Mouse (Mus musculus) midbrain, embryonic 12.5 days (tissue): ENCODE measurements around the gene Tpp2. TPM values are rescaled to one million over a fixed set of nuclear protein-coding genes. Genes with fewer than 3 reads are reported as not detected.
A peak's percentile ranks its signal among the peaks of the same experiment; 100 is the strongest.
"Not testable (repeated sequence)": the region's sequence is repeated elsewhere in the genome, so short reads cannot be mapped to it uniquely, and the experiment has no call there.

Experiments
- ATAC-seq: fragments of 200-750 bp; cut with Nextera tagmentation; 2 replicates; pipeline ENCODE4 v1.8.0; 2017; ENCODE audit warnings: low read depth, moderate TSS enrichment, moderate library complexity; ENCODE audit not compliant: low FRiP score
- H3K27ac ChIP-seq: fragments of 300-500 bp; sonication (generic); replicated peaks from 2 replicates; pipeline ENCODE4 v1.5.1; 2016; ENCODE audit warnings: mild to moderate bottlenecking
- H3K27me3 ChIP-seq: fragments of 300-500 bp; sonication (generic); 2 replicates; pipeline ENCODE4 v1.6.1; 2016; ENCODE audit warnings: mild to moderate bottlenecking
- H3K36me3 ChIP-seq: fragments of 300-500 bp; sonication (generic); 2 replicates; pipeline ENCODE4 v1.6.1; 2016
- H3K4me1 ChIP-seq: fragments of 300-500 bp; sonication (generic); 2 replicates; pipeline ENCODE4 v1.6.1; 2016
- H3K4me2 ChIP-seq: fragments of 300-500 bp; sonication (generic); replicated peaks from 2 replicates; pipeline ENCODE4 v1.6.1; 2016; ENCODE audit warnings: mild to moderate bottlenecking, moderate library complexity
- H3K4me3 ChIP-seq: fragments of 300-500 bp; sonication (generic); 2 replicates; pipeline ENCODE4 v1.5.1; 2016; ENCODE audit warnings: mild to moderate bottlenecking
- H3K9ac ChIP-seq: fragments of 300-500 bp; sonication (generic); replicated peaks from 2 replicates; pipeline ENCODE4 v1.6.1; 2016; ENCODE audit warnings: mild to moderate bottlenecking, moderate library complexity
- H3K9me3 ChIP-seq: fragments of 300-500 bp; sonication (generic); 2 replicates; pipeline ENCODE4 v1.6.1; 2016; ENCODE audit warnings: mild to moderate bottlenecking
- WGBS: fragments of 180-500 bp; shearing (Covaris S2); methylation state at CpG from one replicate; pipeline ENCODE4 v1.1.7; 2016; 5-methylcytosine and 5-hydroxymethylcytosine counted together
- polyA plus RNA-seq: library from polyadenylated mRNA; unstranded; fragments of >200 nt; fragmentation: Nextera tagmentation; extraction: Ambion mirVana; gene quantifications from 2 replicates; pipeline ENCODE4 v1.2.1, GENCODE M21; 2016

Gene Tpp2
- 69.4 and 73.5 TPM in 2 replicates for polyA plus RNA-seq

DNA sequence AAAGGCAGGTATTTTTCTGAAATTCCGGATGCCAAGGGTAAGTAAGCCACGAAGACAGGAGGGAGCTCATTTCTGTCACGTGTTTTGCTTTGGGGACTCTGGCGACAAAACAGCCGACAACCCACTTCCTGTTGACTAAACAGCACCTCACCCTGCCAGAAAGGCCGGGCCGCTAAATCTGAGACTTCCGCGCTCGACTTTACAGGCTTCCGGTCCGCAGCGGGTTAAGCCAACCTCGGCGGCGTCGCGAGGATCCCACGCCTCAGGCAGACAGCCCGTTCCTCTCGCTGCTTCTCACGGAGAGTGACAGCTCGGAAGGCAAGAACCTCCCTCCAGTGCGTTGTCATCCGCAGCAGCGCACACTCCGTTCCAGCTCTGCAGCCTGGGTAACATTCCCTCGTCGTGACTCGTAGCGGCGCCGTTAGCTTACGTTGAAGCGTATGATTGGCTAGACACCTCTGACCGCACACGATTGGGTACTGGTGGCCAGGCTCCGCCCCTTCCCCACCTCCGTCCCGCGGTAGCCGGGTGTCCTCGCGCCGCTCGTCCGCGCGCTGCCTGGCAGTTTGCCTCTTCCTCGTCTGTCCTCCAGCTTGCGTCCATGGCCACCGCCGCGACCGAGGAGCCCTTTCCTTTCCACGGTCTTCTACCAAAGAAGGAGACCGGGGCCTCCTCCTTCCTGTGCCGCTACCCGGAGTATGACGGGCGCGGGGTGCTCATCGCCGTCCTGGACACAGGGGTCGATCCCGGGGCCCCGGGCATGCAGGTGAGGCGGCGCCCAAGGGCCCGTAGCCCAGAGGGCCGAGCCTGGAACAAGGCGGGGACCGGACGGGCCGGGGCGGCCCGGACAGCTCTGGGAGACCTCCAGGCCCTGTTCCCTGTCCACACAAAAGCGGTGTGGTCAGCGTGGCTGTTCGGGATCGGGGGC, at the start of gene Tpp2:
Gene Tpp2, plus strand, starts transcription at position 160 of the 928 bp plus-strand sequence.
- Histone ChIP-seq H3K4me3 (peak within 1 kb of the TSS; percentile 99), H3K9ac (peak within 1 kb of the TSS; percentile 92), H3K36me3 (no peaks in the 10 kb centered on the region), H3K27ac (peak within 1 kb of the TSS; percentile 89), H3K4me1 (peaks cover 15% of the 10 kb centered on the region), H3K27me3 (no peaks in the 10 kb centered on the region), H3K9me3 (no peaks in the 10 kb centered on the region), H3K4me2 (peak within 1 kb of the TSS; percentile 62)
- ATAC-seq, result peak; percentile 100
- under 1% methylated on average over 81 of the region's 81 CpGs for WGBS

DNA sequence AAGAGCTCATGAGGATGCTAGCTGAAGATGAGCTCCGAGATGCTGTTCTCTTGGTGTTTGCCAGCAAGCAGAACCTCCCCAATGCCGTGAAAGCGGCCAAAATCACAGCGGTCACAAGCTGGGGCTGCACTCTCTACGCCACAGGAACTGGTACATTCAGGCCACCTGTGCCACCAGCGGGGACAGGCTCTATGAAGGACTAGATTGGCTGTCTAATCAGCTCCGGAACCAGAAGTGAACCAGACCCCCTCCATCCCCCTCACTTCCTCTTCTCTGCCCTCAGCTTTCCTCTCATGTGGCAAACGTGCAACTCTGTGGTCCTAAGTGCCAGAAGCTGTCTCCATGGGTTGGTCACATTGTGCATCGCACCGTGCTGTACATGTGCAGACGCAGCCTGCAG, 45.1 kb upstream of the Tpp2 start:
- not testable (repeated sequence) for H3K9me3 ChIP-seq, H3K4me1 ChIP-seq, H3K27ac ChIP-seq, H3K4me2 ChIP-seq, ATAC-seq, H3K36me3 ChIP-seq, H3K4me3 ChIP-seq, H3K27me3 ChIP-seq, H3K9ac ChIP-seq
- 91% methylated on average over 11 of the region's 11 CpGs for WGBS

DNA sequence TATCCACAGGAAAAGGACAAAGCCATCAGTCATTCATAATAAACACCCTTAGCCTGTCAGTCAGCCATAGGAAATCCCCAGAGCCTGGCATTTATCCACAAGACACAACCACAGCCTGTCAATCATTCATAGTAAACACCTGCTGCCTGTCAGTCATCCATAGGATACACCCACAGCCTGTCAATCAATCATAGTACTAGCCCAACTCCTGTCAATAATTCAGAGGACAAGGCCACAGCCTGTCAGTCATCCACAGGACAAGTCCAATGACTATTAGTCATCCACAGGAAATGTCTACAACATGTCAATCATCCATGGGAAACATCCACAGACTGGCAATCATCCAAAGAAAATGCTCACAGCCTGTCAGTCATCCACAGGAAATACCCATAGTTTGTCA, 37.7 kb upstream of the Tpp2 start:
- Histone ChIP-seq H3K4me3 (no peak overlapping the region), H3K9me3 (no peaks in the 10 kb centered on the region), H3K4me1 (peaks cover 6% of the 10 kb centered on the region; the same call in 1 of the 2 replicates), H3K36me3 (no peaks in the 10 kb centered on the region), H3K27ac (no peak overlapping the region), H3K4me2 (no peak overlapping the region), H3K9ac (no peak overlapping the region), H3K27me3 (no peaks in the 10 kb centered on the region)
- no peak for ATAC-seq

DNA sequence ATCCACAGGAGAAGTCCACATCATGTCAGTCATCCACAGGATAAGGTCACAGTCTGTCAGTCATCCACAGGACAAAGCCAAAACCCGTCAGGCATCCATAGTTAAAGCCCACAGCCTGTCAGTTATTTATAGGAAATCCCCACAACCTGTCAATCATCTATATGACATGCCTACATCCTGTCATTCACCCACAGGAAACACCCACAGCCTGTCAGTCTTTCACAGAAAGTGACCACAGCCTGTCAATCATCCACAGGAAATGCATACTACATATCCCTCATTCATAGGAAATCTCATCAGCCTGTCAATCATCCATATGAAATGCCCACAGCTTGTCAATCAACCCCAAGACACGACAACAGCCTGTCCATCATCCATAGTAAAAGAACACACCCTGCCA, 36.3 kb upstream of the Tpp2 start:
- no peak overlapping the region for H3K4me2 ChIP-seq
- no peaks in the 10 kb centered on the region for H3K36me3 ChIP-seq
- H3K27me3 ChIP-seq, result no peaks in the 10 kb centered on the region
- no peak overlapping the region for H3K9ac ChIP-seq
- ATAC-seq, result no peak
- no peaks in the 10 kb centered on the region for H3K9me3 ChIP-seq
- H3K4me3 ChIP-seq, result no peak overlapping the region
- no peak overlapping the region for H3K27ac ChIP-seq
- 80% methylated on average over 2 of the region's 2 CpGs for WGBS
- peaks cover 6% of the 10 kb centered on the region; the same call in 1 of the 2 replicates for H3K4me1 ChIP-seq

DNA sequence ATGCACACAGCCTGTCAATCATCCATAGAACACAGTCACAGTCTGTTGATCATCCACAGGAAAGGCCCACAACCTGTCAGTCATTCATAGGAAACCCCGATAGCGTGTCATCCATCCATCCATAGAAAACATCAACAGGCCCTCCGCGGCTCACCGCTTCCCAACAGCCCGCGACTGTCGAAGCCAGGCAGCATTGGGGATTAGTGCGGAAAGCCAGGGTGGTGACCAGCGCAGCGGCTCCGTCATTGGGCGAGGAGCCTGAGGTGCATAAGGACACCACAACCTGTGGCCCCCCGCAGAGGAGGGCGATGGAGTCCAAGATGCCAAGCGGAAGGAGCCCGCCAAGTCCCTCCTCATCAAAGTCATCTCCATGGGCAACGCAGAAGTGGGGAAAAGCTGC, 35.5 kb upstream of the Tpp2 start:
- Histone ChIP-seq H3K27me3 (no peaks in the 10 kb centered on the region), H3K4me3 (no peak overlapping the region), H3K4me2 (no peak overlapping the region), H3K27ac (no peak overlapping the region), H3K4me1 (peaks cover 6% of the 10 kb centered on the region; the same call in 1 of the 2 replicates), H3K9ac (no peak overlapping the region), H3K36me3 (no peaks in the 10 kb centered on the region), H3K9me3 (no peaks in the 10 kb centered on the region)
- WGBS, result 68% methylated on average over 18 of the region's 18 CpGs
- ATAC-seq, result no peak

DNA sequence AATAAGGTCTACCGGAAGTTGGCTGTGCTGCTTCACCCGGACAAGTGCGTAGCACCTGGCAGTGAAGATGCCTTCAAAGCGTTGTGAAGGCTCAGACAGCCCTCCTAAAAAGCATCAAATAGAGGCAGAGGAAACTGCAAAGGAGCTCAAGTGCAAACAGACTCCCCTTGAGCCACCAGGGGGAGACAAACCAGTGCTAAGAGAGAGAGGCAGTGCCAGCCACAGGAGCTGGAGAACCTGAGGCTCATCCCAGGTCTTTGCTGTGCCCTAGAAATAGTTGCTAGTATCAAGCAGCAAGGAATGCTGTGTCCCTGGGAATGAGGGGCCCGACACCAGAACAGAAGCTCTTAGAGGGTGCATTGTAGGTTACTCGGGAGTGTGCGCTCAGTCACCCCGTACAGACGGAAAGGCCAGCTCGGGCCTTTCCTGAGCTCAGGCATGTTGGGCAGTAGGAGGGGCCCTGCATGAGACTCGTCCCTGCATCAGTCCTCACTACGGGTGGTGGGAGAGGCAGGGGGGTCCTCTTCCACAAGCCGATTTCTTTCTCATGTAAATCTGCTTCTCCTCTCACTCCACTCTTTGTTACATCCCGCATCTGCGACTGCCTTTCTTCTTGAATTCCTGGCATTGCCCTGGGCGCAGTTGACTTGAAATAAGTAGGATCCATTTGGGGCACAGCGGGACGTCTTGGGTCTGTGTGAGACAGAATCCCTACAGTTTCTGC, 34.3 kb upstream of the Tpp2 start:
- H3K4me2 ChIP-seq, result peak overlapping the region; percentile 58
- no peaks in the 10 kb centered on the region for H3K36me3 ChIP-seq
- H3K27me3 ChIP-seq, result no peaks in the 10 kb centered on the region
- H3K9me3 ChIP-seq, result no peaks in the 10 kb centered on the region
- H3K4me3 ChIP-seq, result peak overlapping the region; percentile 35
- peak; percentile 86 for ATAC-seq
- peaks cover 6% of the 10 kb centered on the region; the same call in 1 of the 2 replicates for H3K4me1 ChIP-seq
- peak overlapping the region; percentile 44 for H3K9ac ChIP-seq
- H3K27ac ChIP-seq, result no peak overlapping the region
- 10% methylated on average over 18 of the region's 18 CpGs for WGBS

DNA sequence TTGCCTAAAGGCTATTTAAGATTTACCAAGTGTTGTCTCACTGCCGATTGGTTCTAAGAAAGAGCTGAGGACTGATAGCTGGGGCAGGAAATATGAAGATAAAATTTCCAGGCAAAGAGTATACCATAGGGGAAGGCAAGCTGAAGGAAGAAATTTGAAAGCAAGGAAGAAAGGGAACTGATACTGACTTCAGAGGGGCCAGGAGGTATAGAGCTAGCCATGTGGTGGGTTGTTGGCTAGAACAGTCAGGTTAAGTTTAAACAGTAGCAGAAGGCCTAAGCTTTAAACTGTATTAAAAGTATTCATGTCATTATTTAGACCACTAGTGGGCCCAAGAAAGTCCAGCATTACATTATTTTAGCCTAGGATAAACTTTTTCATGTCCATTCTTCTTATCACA, 31.0 kb upstream of the Tpp2 start:
- no peak overlapping the region for H3K27ac ChIP-seq
- no peaks in the 10 kb centered on the region for H3K9me3 ChIP-seq
- no peak overlapping the region for H3K9ac ChIP-seq
- no peak overlapping the region for H3K4me3 ChIP-seq
- no peaks in the 10 kb centered on the region for H3K27me3 ChIP-seq
- peaks cover 6% of the 10 kb centered on the region; the same call in 1 of the 2 replicates for H3K4me1 ChIP-seq
- 80% methylated on average over 1 of the region's 1 CpGs for WGBS
- ATAC-seq, result no peak
- no peaks in the 10 kb centered on the region for H3K36me3 ChIP-seq
- no peak overlapping the region for H3K4me2 ChIP-seq

DNA sequence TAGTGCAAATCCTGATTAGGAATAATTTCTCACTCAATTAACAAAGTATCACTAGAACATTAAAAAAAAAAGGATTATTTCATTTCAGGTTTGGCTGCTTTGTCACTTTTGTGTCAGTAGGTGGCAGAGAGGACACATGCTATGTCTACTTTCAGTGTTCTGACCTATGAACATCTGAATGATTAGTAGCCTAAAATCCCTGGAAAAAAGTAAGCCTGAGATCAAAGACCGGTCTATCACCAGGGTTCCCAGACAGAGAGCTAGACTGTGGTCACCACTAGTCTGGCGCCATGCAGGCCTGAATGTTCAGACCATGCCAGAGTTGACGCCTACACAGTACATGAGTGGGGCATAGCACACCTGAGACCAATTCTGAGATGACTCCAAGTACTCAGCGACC, 30.6 kb upstream of the Tpp2 start:
- no peak; the same call in 1 of the 2 replicates for ATAC-seq
- no peak overlapping the region for H3K4me2 ChIP-seq

DNA sequence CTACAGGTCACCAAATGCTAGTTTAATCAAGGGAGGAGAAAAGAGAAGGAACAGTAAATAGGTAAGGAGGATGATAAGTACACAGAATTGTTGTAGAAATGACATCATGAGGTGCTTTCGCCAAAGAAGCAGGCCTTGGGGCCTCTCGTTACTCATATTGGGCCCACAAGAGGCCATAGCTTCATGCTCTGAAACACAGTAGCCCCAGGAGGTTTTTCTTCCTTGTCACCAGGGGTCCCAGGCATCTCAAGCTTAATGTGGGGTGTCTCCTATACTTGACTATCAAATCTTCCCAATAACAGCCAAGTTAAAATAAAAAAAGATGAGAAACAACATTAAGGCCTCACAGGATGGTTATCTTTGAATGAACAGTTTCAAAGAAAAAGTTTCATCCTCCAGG, 18.0 kb upstream of the Tpp2 start:
- WGBS, result 64% methylated on average over 2 of the region's 2 CpGs
- no peak for ATAC-seq

More for the DNA sequence above, 30.6 kb upstream of the Tpp2 start:
- Histone ChIP-seq H3K9ac (no peak overlapping the region), H3K4me1 (peaks cover 6% of the 10 kb centered on the region; the same call in 1 of the 2 replicates), H3K36me3 (no peaks in the 10 kb centered on the region), H3K27me3 (no peaks in the 10 kb centered on the region), H3K4me3 (no peak overlapping the region), H3K9me3 (no peaks in the 10 kb centered on the region), H3K27ac (no peak overlapping the region)
- 63% methylated on average over 4 of the region's 4 CpGs for WGBS

DNA sequence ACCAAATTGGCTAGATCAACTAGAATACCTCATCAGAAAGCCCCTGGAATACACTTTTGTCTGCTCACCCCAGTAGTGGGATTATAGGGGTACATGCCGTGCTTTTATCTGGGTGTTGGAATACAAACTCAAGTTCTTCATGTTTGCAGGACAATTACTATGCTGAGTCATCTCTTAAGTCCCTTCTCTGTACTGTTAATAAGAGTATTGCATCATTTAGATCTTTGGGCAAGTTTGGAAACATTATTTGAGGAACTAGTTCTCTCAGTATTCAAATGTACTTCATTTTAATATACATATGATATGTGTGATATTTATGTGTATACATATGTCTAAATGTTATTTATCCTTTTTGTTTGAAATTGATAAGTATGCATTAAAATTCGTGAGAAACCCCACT, 16.6 kb upstream of the Tpp2 start:
- Histone ChIP-seq H3K9ac (no peak overlapping the region), H3K27me3 (no peaks in the 10 kb centered on the region), H3K36me3 (no peaks in the 10 kb centered on the region), H3K9me3 (no peaks in the 10 kb centered on the region), H3K4me3 (no peak overlapping the region), H3K4me2 (no peak overlapping the region), H3K27ac (no peak overlapping the region), H3K4me1 (no peaks in the 10 kb centered on the region)
- WGBS, result 50% methylated on average over 2 of the region's 2 CpGs
- no peak for ATAC-seq

More for the DNA sequence above, 18.0 kb upstream of the Tpp2 start:
- no peaks in the 10 kb centered on the region for H3K36me3 ChIP-seq
- H3K27me3 ChIP-seq, result no peaks in the 10 kb centered on the region
- H3K4me2 ChIP-seq, result no peak overlapping the region
- H3K4me1 ChIP-seq, result no peaks in the 10 kb centered on the region
- no peak overlapping the region for H3K27ac ChIP-seq
- no peak overlapping the region for H3K9ac ChIP-seq
- no peak overlapping the region for H3K4me3 ChIP-seq
- no peaks in the 10 kb centered on the region for H3K9me3 ChIP-seq

DNA sequence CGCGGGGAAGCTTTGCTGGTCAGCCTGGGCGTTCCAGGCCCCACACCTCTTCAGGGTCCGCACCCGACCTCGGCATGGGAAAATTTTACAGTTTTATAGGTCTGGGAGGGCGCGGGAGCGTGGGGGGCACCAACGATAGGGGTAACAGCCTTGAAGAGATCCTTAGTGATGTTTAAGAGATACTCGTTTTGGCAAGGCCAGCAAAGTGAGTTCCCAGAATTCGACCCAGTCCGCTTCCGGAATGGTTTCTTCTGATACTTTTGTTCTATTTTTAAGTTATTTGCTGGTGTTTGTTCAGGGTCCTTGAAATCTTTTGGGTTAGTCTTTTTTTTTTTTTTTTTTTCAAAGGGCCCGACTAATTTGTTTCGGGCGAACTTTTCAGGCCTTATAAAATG, 966 bp downstream of the Tpp2 start:
- Histone ChIP-seq H3K27ac (peak overlapping the region; percentile 89), H3K9me3 (no peaks in the 10 kb centered on the region), H3K36me3 (no peaks in the 10 kb centered on the region), H3K4me3 (peak overlapping the region; percentile 99), H3K27me3 (no peaks in the 10 kb centered on the region), H3K4me1 (peaks cover 15% of the 10 kb centered on the region), H3K9ac (peak overlapping the region; percentile 92), H3K4me2 (peak overlapping the region; percentile 62)
- ATAC-seq, result no peak
- WGBS, result 2% methylated on average over 17 of the region's 17 CpGs

DNA sequence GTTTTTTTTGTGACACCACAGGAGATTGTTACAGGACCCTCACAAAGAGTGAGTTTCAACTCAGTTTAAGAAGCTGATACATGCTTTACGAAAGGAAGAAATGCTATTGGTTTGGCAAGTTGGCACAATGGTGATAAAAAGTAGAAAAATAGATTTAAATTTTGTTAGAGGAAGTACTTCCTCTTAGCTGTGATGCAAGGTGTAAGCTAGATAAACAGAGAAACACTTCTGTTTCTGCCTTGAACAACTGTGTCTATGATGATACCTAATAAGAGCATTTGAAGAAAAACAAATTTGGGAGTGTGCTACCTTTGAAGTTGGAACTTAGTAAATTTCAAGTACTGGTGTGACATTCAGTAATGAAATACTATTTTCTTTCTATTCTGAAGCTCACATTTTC, 5.9 kb downstream of the Tpp2 start:
- no peak for ATAC-seq
- H3K27me3 ChIP-seq, result no peaks in the 10 kb centered on the region
- H3K4me1 ChIP-seq, result peaks cover 15% of the 10 kb centered on the region
- no peaks in the 10 kb centered on the region for H3K9me3 ChIP-seq
- no peak overlapping the region for H3K4me3 ChIP-seq
- H3K4me2 ChIP-seq, result no peak overlapping the region
- H3K9ac ChIP-seq, result no peak overlapping the region
- H3K27ac ChIP-seq, result no peak overlapping the region
- H3K36me3 ChIP-seq, result peaks cover 21% of the 10 kb centered on the region
- WGBS, result 100% methylated on average over 1 of the region's 1 CpGs
